Comparison of ENCODE assay signal across 11 mouse cellular contexts in genomic region chr1:72414133-72414532, GRCm38 (mm10).
DNase-seq lines count a peak whose midpoint lies in the region; ATAC-seq and TF ChIP-seq lines count a peak whose summit lies in the region.
"Had no signal": no experiment of that assay in that cellular context is flagged by ENCODE, and none has a peak within 500 bp of the region (broad histone marks: within the 10 kb centered on the region; RNA-seq: fewer than 3 reads in every experiment).

No protein-coding gene starts in this region.

- H3K4me3 ChIP-seq in hindbrain, embryonic 13.5 days = no peak overlapping the region
- no peak overlapping the region for H3K4me3 ChIP-seq in midbrain, embryonic 13.5 days (replicated peaks)
- H3K4me3 ChIP-seq: heart, embryonic 10.5 days; lung, embryonic 15.5 days; stomach, embryonic 15.5 days had no signal

- no peak overlapping the region for H3K4me2 ChIP-seq in hindbrain, embryonic 13.5 days
- H3K4me2 ChIP-seq in midbrain, embryonic 13.5 days (replicated peaks) = no peak overlapping the region
- H3K4me2 ChIP-seq: lung, embryonic 15.5 days; stomach, embryonic 15.5 days had no signal

- no peaks in the 10 kb centered on the region for H3K9me3 ChIP-seq in hindbrain, embryonic 13.5 days
- no peaks in the 10 kb centered on the region for H3K9me3 ChIP-seq in midbrain, embryonic 13.5 days
- H3K9me3 ChIP-seq: heart, embryonic 10.5 days; lung, embryonic 15.5 days; stomach, embryonic 15.5 days had no signal

- peak overlapping the region; percentile 55 for H3K27ac ChIP-seq in hindbrain, embryonic 13.5 days
- H3K27ac ChIP-seq in midbrain, embryonic 13.5 days = 0 out of 2 replicates have a peak overlapping the region, but pooled peaks have one; percentile 25
- H3K27ac ChIP-seq: heart, embryonic 10.5 days; lung, embryonic 15.5 days; stomach, embryonic 15.5 days had no signal

- H3K9ac ChIP-seq in hindbrain, embryonic 13.5 days = no peak overlapping the region
- H3K9ac ChIP-seq in midbrain, embryonic 13.5 days (replicated peaks) = no peak overlapping the region
- H3K9ac ChIP-seq: lung, embryonic 15.5 days; stomach, embryonic 15.5 days had no signal

- no peak for TF ChIP-seq CTCF in brain, embryonic 14.5 days (IDR thresholded peaks at IDR 0.05; ENCODE audit: borderline replicate concordance, extremely low read depth, insufficient read depth, insufficient read length)

- DNase-seq in brain, adult 2 months (ENCODE audit: low read depth, low spot score) = peak; percentile 62
- peak; percentile 74 for DNase-seq in brain, embryonic 14.5 days (ENCODE audit: low read depth)
- no peak for DNase-seq in heart, postnatal 14 days
- DNase-seq in cerebellum, adult 11-12 months = no peak
- DNase-seq in right cerebral cortex, adult 2 months (ENCODE audit: low spot score in 2 of 2) = no peak
- DNase-seq: right cerebral cortex, postnatal 14 days had no signal

- intact Hi-C loops in heart, postnatal 14 days (cut with DNase I) = no loop called here

- H3K36me3 ChIP-seq in hindbrain, embryonic 13.5 days = no peaks in the 10 kb centered on the region
- no peaks in the 10 kb centered on the region for H3K36me3 ChIP-seq in midbrain, embryonic 13.5 days
- H3K36me3 ChIP-seq: heart, embryonic 10.5 days; lung, embryonic 15.5 days; stomach, embryonic 15.5 days had no signal

- no peaks in the 10 kb centered on the region for H3K27me3 ChIP-seq in hindbrain, embryonic 13.5 days
- H3K27me3 ChIP-seq in midbrain, embryonic 13.5 days = no peaks in the 10 kb centered on the region
- H3K27me3 ChIP-seq: lung, embryonic 15.5 days; stomach, embryonic 15.5 days had no signal

- TF ChIP-seq POLR2A in brain, embryonic 14.5 days (IDR thresholded peaks at IDR 0.05; ENCODE audit: borderline replicate concordance, extremely low read depth, insufficient read depth, insufficient read length, poor library complexity, severe bottlenecking) = no peak

- ATAC-seq in hindbrain, embryonic 13.5 days (ENCODE audit: low FRiP score) = 0 out of 2 replicates have a peak, but pooled peaks have one; percentile 43
- no peak for ATAC-seq in midbrain, embryonic 13.5 days

- WGBS in hindbrain, embryonic 13.5 days = 17% methylated on average over 8 of the region's 8 CpGs
- WGBS in midbrain, embryonic 13.5 days = 38% methylated on average over 8 of the region's 8 CpGs

- peaks cover 23% of the 10 kb centered on the region for H3K4me1 ChIP-seq in hindbrain, embryonic 13.5 days (replicated peaks)
- peaks cover 22% of the 10 kb centered on the region for H3K4me1 ChIP-seq in midbrain, embryonic 13.5 days (replicated peaks)
- H3K4me1 ChIP-seq: heart, embryonic 10.5 days; lung, embryonic 15.5 days had no signal

Comparison
In these comparisons a context has a peak if more than half of its experiments do, and no peak if none do; other contexts are left out.
1. DNase-seq: peak in brain, adult 2 months (single experiment) and brain, embryonic 14.5 days (single experiment); none in heart, postnatal 14 days (0 of 2), cerebellum, adult 11-12 months (single experiment) and right cerebral cortex, adult 2 months (0 of 2).